Mouse (Mus musculus) ES-E14 (cell line): ENCODE results near the gene Parp2.

ENCODE experiments used
- HCFC1 ChIP-seq: IDR thresholded peaks from 2 replicates; pipeline ENCODE4 v1.6.1; 2012; ENCODE audit warnings: low read length, inconsistent platforms, borderline replicate concordance; ENCODE audit not compliant: insufficient read depth
- ZNF384 ChIP-seq: IDR thresholded peaks from 2 replicates; pipeline ENCODE4 v1.6.1; 2012; ENCODE audit warnings: low read depth, low read length, inconsistent platforms

DNA sequence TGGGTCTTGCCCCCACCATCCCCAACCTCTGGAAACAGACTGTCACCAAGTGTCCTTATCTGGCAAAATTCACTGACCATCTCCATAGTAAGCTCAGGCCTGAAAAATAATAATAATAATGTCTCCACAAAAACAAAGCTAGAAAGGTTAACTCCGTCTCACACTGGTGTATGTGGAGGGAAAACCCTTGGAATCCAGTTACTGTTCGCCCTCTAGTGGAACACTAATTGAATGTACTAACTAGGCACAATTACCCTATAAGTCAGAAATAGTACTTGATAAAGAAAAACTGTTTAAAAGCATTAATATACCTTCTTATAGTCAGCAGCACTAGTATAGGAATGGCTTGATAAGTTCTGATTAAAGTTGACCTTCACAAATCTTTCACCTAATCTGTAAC is 19.5 kb upstream of the Parp2 start:
- TF ChIP-seq HCFC1 (no peak), ZNF384 (no peak)
